Mouse (Mus musculus) c-Kit-positive CD71-positive TER-119-negative erythroid progenitor cells, embryonic 14.5 days (primary cell): Measurements from ENCODE around the gene Bmpr1a.

Source experiments
- DNase-seq: peaks from one replicate; pipeline ENCODE4 v3.0.0-alpha.2; 2013; ENCODE audit warnings: low read depth

The Bmpr1a gene

DNA sequence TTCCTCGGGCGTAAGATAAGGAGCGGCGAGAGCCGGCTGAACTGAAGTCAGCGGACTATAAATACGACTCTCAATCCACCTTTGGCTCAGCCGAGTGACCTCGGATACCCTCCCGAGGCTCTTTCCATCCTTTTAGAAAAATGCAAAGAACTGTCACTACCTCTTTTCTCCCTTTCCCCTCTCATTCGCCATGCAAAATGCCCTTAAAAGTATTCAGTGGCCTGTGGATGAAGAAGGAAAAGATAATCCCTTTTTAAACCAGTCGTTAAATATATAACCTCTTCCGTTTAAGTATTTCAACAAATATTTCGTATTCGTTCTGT lies at the start of gene Bmpr1a:
Gene Bmpr1a, minus strand, starts transcription at position 17 of the 323 bp plus-strand sequence.
- no peak for DNase-seq

- DNase-seq, result no peak
Measured at GRCm38 (mm10) chr14:34552226-34552625, 49.1 kb upstream of the Bmpr1a start.

DNA sequence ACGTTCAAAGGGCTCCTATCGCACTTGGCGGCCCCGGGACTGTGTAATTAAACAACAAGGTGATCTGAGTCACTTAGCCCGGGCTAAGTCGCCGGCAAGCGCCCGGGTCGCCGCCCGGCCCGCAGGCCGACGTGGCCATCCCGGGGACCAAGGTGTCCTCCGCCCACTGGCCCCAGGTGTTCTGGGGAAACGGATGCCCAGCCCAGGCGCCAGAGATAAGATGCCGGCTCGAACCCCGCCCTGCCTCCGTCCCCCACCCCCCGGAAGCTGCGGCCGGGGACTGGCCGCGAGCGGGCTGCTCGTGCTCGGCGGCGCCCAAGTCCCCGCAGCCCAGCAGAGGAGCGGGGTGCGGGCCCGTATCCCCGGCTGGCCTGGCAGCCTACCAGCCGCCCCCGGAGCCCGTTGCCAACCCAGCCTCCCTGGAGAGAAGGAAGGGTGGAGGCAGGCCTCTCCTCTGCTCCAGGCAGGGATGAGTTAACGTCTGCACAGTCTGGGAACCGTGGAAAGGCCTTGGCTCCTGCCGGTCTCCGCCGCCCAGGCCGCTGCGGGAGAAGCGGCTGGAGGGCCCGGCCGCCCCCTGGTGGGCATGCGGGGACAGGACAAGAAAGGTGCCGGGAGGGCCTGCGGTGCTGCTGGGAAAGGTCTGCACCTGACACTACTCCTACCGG lies 46.0 kb upstream of the Bmpr1a start:
- DNase-seq, result peak; percentile 46

DNA sequence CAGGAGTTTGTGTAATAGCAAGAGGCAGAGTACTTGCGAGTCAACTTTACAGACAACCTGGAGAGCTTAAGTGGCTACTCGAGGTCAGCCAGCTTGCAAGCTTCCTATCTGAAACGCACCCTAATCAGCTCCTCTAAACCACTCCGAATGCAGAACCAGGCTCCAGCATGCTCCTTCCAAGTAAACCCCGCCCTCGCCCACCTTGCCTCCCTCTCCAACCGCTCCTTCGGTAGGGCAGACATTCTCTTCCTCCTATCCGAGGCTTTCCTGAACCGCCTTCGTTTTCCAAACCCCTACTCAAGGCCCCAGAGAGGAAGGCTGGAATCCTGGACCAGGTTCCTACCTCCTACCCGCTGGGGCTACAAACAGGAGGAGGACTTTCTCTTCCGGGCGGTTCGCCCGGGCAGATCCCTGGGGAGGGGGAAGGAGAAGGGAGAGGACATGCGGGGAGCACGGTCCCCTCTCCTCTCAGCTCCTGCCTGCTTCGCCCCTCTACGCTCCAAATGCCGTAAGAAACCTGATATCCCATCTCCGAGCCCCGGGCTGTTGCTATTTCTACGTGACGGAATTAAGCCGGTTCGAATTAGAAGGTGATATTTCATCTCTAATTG lies 45.4 kb upstream of the Bmpr1a start:
- DNase-seq, result no peak

DNA sequence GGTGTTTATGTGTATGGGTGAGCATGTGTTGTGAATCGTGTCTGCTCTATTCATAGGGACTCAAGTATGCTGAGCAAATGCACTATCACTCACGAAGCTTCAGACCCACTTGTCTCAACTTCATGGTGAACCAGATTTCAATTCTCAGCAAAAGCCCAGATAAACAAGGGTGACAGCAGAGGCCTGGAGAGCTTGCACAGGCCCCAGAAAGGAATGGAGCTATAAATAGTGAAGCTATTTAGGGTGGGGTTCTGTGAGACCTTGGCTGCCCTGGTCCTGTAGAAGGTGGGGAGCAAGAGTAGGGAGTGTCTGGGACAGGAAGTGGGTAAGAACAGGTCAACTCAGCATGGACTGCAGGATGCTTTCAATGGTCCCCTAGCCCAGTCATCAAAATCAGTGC lies 41.4 kb upstream of the Bmpr1a start:
- no peak for DNase-seq

- no peak for DNase-seq
Measured at GRCm38 (mm10) chr14:34544001-34544400, 40.9 kb upstream of the Bmpr1a start.

DNA sequence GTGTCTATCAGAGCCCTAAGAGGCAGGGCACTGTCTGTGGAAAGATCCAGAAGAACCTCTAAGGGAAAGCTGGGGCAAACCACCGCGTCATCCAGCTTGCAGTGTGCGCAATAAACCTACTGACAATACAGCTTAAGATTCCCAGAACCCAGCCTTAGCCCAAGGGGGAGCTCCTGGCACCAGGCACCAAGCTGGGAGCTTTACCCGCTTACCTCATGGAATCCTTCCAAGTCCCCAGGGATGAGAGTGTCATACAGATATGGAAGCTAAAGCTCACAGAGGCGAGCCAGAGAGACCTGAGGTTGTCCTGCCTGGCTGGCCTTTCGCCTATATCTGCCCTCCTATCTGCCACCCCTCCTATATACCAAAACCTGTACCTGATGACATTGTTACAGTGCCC lies 40.5 kb upstream of the Bmpr1a start:
- DNase-seq, result no peak

DNA sequence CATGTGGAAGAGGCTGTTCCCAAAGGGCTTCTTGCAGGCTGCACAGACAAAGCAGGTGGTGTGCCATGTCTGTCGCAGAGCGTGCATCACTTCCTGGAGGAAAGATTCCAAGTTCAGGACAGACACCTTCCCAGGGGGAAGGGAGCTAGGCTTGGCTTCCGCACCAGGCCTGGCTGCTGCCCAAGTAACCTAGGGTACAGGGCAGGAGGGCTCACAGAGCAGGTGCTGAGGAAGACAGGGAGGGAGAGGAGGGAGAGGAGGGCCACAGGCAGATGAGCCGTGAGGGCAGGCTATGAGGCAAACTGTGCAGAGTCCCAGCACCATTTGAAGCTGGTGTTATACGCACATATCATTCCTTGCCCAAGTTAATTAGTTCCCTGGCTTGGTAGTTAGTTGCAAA lies 38.8 kb upstream of the Bmpr1a start:
- no peak for DNase-seq

DNA sequence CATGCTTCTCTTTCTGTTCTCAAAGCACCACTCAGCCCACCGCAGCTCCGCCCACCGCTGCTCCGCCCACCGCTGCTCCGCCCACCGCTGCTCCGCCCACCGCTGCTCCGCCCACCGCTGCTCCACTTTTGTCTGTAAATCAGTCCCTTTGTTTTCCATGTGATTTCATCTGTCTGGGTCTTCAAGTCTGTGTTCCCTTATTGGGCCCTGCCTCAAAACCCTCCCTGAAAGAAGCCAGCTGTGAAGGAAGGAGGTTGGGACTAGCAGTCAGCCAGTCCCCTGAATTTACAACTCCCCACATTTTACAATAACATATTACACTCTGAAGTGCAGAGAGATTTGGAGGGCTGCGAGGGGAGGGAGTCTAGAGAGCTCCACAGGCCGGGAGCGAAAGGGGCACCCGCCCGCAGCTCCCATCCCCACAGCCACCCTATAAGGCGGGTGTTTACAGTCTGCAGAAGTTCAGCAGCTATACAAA lies 37.6 kb upstream of the Bmpr1a start:
- DNase-seq, result no peak

- no peak for DNase-seq
Measured at GRCm38 (mm10) chr14:34535883-34536282, 32.7 kb upstream of the Bmpr1a start.

GRCm38 (mm10) chr14:34533537-34533936 lies 30.4 kb upstream of the Bmpr1a start:
- DNase-seq, result no peak

GRCm38 (mm10) chr14:34532536-34532935 lies 29.4 kb upstream of the Bmpr1a start:
- DNase-seq, result no peak

GRCm38 (mm10) chr14:34528804-34529203 lies 25.7 kb upstream of the Bmpr1a start:
- DNase-seq, result no peak

DNA sequence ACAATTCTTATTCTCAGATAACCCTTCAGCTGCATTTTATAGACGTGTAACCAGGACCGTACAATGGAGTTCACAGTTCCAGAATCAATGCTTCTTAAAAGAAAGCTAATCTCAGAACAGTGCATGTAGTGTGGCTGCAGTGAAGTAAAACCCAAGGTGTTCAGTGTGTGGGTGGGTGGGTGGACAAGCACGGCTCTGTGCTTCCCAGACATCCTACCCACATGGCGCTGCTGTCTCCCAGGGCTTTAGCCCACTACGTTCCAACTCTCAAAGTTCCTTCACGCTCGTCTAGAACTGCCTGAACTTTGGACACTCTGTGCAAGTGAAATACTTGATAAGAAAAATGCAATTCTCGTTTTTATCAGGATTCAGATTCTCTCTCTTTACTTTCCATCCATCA lies 19.6 kb upstream of the Bmpr1a start, which contains the start of gene 9230112D13Rik:
Gene 9230112D13Rik, minus strand, starts transcription at position 101 of the 400 bp plus-strand sequence.
- DNase-seq, result no peak

DNA sequence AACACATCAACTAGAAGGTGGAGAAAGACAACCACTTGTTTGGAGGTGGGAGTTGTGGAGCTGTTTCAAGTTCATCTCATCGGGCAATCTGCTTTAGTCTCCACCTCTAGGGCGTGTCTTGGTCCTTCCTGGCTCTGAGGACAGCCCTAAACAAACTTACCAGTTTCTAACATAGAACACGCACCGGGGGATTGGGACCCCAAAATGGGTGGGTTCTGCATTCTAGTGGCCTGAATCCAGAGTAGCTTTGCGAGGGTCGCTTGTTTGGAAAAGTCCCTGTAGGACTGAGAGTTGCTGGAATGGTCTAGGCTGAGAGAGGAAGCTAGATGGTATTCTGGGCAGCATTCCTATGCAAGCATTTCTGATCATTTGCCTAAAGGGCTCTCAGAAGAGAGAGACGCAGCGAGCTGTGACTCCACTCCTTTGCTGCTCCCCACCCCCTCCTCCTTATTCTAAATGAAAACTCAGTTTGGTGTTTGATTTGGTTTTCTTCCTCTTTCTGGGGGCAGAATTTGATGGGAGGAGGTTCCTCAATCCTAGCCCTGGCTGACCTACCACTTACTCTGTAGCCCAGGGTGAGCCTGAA lies 14.9 kb upstream of the Bmpr1a start:
- DNase-seq, result no peak

DNA sequence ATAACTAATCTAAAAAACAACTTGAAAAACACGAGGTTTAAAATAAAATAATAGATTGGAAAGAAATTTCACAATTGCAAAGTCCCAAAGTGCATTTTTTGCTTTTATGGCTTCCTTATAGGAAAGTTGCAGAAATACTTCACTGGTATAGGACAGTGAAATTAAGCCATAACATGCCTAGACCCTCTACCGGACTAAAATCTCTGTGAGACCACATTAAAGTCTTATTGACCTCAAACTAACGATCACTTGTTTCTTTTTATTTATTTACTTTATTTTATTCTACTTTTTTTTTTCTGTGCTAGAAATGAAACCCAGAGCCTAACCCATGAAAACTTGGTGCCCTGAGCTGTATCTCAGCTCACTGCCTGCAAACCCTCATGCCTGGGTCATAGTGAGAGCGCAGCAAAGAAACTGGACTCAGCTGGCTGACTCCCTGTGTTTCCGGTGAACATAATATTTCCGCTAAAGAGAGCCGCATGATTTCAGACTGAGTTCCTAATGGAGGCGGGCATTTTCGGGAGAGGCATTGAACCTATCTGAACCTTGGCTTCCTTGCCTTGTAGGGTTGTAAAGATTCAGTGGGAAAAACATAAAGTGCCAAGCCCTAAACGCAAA lies 13.9 kb upstream of the Bmpr1a start:
- DNase-seq, result no peak

DNA sequence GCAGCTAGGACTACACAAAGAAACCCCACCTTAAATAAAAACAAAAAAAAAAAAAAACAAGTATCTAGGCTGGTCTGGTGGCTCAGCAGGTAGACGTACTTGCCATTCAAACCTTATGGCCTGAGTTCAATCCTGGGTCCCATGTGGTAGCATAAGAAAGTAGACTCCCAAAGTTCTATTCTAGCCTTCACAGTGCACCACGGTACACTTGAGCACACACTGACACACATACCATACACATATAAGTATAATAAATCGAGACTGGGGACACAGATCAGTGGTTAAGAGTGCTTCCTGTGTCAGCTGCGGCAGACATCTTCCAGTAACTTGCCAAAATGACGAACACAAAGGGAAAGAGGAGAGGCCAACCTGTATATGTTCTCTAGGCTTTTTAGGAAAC lies 12.7 kb upstream of the Bmpr1a start:
- no peak for DNase-seq

GRCm38 (mm10) chr14:34514120-34514519 lies 11.0 kb upstream of the Bmpr1a start:
- no peak for DNase-seq

DNA sequence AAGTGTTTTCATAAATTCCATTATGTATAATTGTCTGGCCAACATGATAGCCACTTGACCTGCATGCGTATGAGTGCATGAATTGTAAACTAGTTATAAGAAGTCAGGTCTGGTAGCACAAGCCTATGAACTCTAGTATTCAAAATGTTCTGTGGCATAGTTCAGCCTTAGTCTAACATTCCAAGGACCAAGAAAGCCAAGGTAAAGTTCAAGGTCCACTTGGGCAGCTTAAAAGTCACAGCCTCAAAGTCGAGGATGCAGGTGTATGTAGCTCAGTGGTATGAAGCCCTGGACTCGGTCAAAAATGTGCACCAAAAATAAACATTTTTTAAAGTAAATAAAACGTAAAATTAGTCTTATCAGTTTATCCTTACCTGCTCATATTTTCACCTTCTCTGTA lies 9.5 kb upstream of the Bmpr1a start:
- no peak for DNase-seq

- DNase-seq, result no peak
Measured at GRCm38 (mm10) chr14:34511901-34512300, 8.8 kb upstream of the Bmpr1a start.

GRCm38 (mm10) chr14:34508842-34509439 lies 5.8 kb upstream of the Bmpr1a start:
- no peak for DNase-seq

DNA sequence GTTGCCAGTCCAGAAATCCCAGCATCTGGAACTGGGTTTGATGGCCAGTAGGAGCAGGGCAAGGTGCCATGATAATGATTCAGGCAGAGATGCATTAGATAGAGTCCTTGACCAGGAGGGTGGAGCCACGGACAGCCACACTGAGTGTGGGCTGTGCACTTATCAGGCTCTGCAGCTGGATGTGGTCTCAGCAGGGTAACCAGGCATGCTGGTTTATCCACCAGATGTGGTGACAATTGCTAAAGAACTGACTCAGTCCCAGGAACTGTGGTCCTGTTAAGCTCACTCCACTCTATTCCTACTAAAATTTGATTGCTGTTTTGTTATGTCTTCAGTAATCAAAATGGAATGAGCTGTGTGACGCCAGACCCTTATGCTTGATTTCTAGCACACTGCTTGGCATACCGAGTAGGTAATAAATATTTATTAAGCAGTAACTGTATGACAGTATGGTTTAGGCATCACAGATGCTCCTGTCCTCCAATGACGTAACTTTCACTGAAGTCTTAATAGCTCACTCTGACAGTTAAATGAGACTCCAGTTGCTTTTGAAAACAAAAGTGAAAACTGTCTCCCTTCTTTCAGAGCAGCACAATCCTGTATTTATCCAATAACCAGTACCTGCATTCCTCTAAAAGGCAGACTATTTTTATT lies 5.2 kb upstream of the Bmpr1a start:
- no peak for DNase-seq
